Mouse (Mus musculus) limb, embryonic 14.5 days (tissue): ENCODE data around the gene Mycbpap. TPM values are rescaled to one million over a fixed set of nuclear protein-coding genes. Genes with fewer than 3 reads are reported as not detected.

ENCODE experiments used
- ATAC-seq: fragments of 200-750 bp; cut with Nextera tagmentation; 2 replicates; pipeline ENCODE4 v1.8.0; 2017; ENCODE audit warnings: low read depth, moderate number of reproducible peaks, moderate TSS enrichment; ENCODE audit not compliant: low FRiP score
- DNase-seq: peaks from one replicate; pipeline ENCODE4 v3.0.0-alpha.2; 2015; ENCODE audit warnings: low spot score
- H3K27ac ChIP-seq: fragments of 300-500 bp; sonication (generic); replicated peaks from 2 replicates; pipeline ENCODE4 v1.5.1; 2014; ENCODE audit warnings: low read depth, mild to moderate bottlenecking, low read length, moderate library complexity, mixed read lengths
- H3K27me3 ChIP-seq: fragments of 300-500 bp; sonication (generic); 2 replicates; pipeline ENCODE4 v1.6.1; 2014; ENCODE audit warnings: low read length, mixed read lengths; ENCODE audit not compliant: control insufficient read depth, insufficient read depth
- H3K36me3 ChIP-seq: fragments of 300-500 bp; sonication (generic); 2 replicates; pipeline ENCODE4 v1.6.1; 2014; ENCODE audit warnings: mild to moderate bottlenecking, low read length, moderate library complexity, mixed read lengths; ENCODE audit not compliant: control insufficient read depth, insufficient read depth
- H3K4me1 ChIP-seq: fragments of 300-500 bp; sonication (generic); 2 replicates; pipeline ENCODE4 v1.6.1; 2014; ENCODE audit warnings: antibody characterized with exemption, low read length, mixed read lengths; ENCODE audit not compliant: control insufficient read depth, insufficient read depth
- H3K4me2 ChIP-seq: fragments of 300-500 bp; sonication (generic); replicated peaks from 2 replicates; pipeline ENCODE4 v1.6.1; 2014; ENCODE audit warnings: low read depth, mild to moderate bottlenecking, low read length, moderate library complexity; ENCODE audit not compliant: severe bottlenecking
- H3K4me3 ChIP-seq: fragments of 300-500 bp; sonication (generic); replicated peaks from 2 replicates; pipeline ENCODE4 v1.5.1; 2014; ENCODE audit warnings: low read length
- H3K9ac ChIP-seq: fragments of 300-500 bp; sonication (generic); 2 replicates; pipeline ENCODE4 v1.6.1; 2014; ENCODE audit warnings: mild to moderate bottlenecking, low read depth, low read length, moderate library complexity; ENCODE audit not compliant: severe bottlenecking
- H3K9me3 ChIP-seq: fragments of 300-500 bp; sonication (generic); 2 replicates; pipeline ENCODE4 v1.6.1; 2016; ENCODE audit warnings: low read length; ENCODE audit not compliant: control insufficient read depth
- POLR2A ChIP-seq: fragments of 200-500 bp; IDR thresholded peaks from 2 replicates; pipeline ENCODE4 v1.8.0; 2012; ENCODE audit warnings: inconsistent platforms, mild to moderate bottlenecking, moderate library complexity, borderline replicate concordance; ENCODE audit not compliant: insufficient read depth, insufficient read length; ENCODE audit errors: extremely low read depth
- WGBS: fragments of 180-500 bp; shearing (Covaris S2); extraction: QIAGEN DNeasy Blood & Tissue Kit; methylation state at CpG from one replicate; pipeline ENCODE4 v1.1.7; 2014; 5-methylcytosine and 5-hydroxymethylcytosine counted together
- polyA plus RNA-seq, 2 experiments: library from polyadenylated mRNA; depleted of rRNA in 1 of 2; stranded (reverse) in 1 of 2; unstranded in 1 of 2; fragments of >200 nt; fragmentation: Nextera tagmentation in 1 of 2; extraction: Ambion mirVana in 1 of 2; gene quantifications; 2 replicates each; pipeline versions ENCODE4 v1.2.1 to v1.2.3; 2012 to 2014

Gene Mycbpap
- polyA plus RNA-seq (2012; rRNA removed) = 2.5 and 2.6 TPM in 2 replicates
- 1.2 and 1.5 TPM in 2 replicates for polyA plus RNA-seq (2014; fragmentation: Nextera tagmentation; extraction: Ambion mirVana)

GRCm38 (mm10) chr11:94521219-94521843 lies at the start of gene Mycbpap:
Gene Mycbpap, minus strand, starts transcription at chr11:94521742.
- peak within 1 kb of the TSS; percentile 65 for H3K9ac ChIP-seq
- no peak within 1 kb of the TSS for H3K27ac ChIP-seq
- 1% methylated on average over 42 of the region's 42 CpGs for WGBS
- H3K4me3 ChIP-seq = peak within 1 kb of the TSS; percentile 49
- DNase-seq (peak; percentile 23), ATAC-seq (peak; percentile 80)
- TF ChIP-seq POLR2A = no peak
- H3K36me3 ChIP-seq = no peaks in the 10 kb centered on the region
- H3K27me3 ChIP-seq = no peaks in the 10 kb centered on the region
- peak within 1 kb of the TSS; percentile 94 for H3K4me2 ChIP-seq
- H3K9me3 ChIP-seq = no peaks in the 10 kb centered on the region
- H3K4me1 ChIP-seq = peaks cover 9% of the 10 kb centered on the region; the same call in 1 of the 2 replicates

- H3K27ac ChIP-seq = no peak overlapping the region
Measured at GRCm38 (mm10) chr11:94570612-94571011, 49.1 kb upstream of the Mycbpap start.

GRCm38 (mm10) chr11:94567326-94567725 lies 45.8 kb upstream of the Mycbpap start:
- peaks cover 26% of the 10 kb centered on the region; the same call in 1 of the 2 replicates for H3K36me3 ChIP-seq
- no peaks in the 10 kb centered on the region for H3K9me3 ChIP-seq
- H3K9ac ChIP-seq = no peak overlapping the region
- peaks cover 15% of the 10 kb centered on the region; the same call in 1 of the 2 replicates for H3K27me3 ChIP-seq
- DNase-seq (no peak), ATAC-seq (no peak)
- no peak overlapping the region for H3K4me2 ChIP-seq
- H3K4me3 ChIP-seq = no peak overlapping the region
- peaks cover 13% of the 10 kb centered on the region; the same call in 1 of the 2 replicates for H3K4me1 ChIP-seq
- no peak overlapping the region for H3K27ac ChIP-seq
- TF ChIP-seq POLR2A = no peak
- WGBS = 89% methylated on average over 7 of the region's 7 CpGs

More at GRCm38 (mm10) chr11:94570612-94571011, 49.1 kb upstream of the Mycbpap start:
- ATAC-seq (no peak), DNase-seq (no peak)
- Histone ChIP-seq H3K9ac (no peak overlapping the region), H3K9me3 (no peaks in the 10 kb centered on the region), H3K36me3 (peaks cover 26% of the 10 kb centered on the region; the same call in 1 of the 2 replicates), H3K27me3 (0 out of 2 replicates have a peak, but pooled peaks cover under 1% of the 10 kb centered on the region), H3K4me3 (no peak overlapping the region), H3K4me2 (no peak overlapping the region), H3K4me1 (no peaks in the 10 kb centered on the region)
- 66% methylated on average over 9 of the region's 9 CpGs for WGBS
- no peak for TF ChIP-seq POLR2A

GRCm38 (mm10) chr11:94566534-94566933 lies 45.0 kb upstream of the Mycbpap start:
- H3K4me3 ChIP-seq = peak overlapping the region; percentile 29
- H3K4me2 ChIP-seq = peak overlapping the region; percentile 47
- DNase-seq = no peak
- WGBS = 83% methylated on average over 6 of the region's 6 CpGs
- peaks cover 26% of the 10 kb centered on the region; the same call in 1 of the 2 replicates for H3K36me3 ChIP-seq
- H3K4me1 ChIP-seq = peaks cover 13% of the 10 kb centered on the region; the same call in 1 of the 2 replicates
- ATAC-seq = no peak
- H3K27me3 ChIP-seq = peaks cover 15% of the 10 kb centered on the region; the same call in 1 of the 2 replicates
- H3K27ac ChIP-seq = no peak overlapping the region; the same call in 1 of the 2 replicates
- H3K9ac ChIP-seq = peak overlapping the region; percentile 36; the same call in 1 of the 2 replicates
- H3K9me3 ChIP-seq = no peaks in the 10 kb centered on the region
- no peak for TF ChIP-seq POLR2A

GRCm38 (mm10) chr11:94565151-94565479 lies 43.6 kb upstream of the Mycbpap start:
- TF ChIP-seq POLR2A = no peak
- WGBS = 11% methylated on average over 16 of the region's 16 CpGs
- ATAC-seq = no peak

More at GRCm38 (mm10) chr11:94565151-94565479, 43.6 kb upstream of the Mycbpap start:
- Histone ChIP-seq H3K27ac (0 out of 2 replicates have a peak overlapping the region, but pooled peaks have one; percentile 50), H3K4me2 (peak overlapping the region; percentile 47), H3K9me3 (no peaks in the 10 kb centered on the region), H3K9ac (peak overlapping the region; percentile 38; the same call in 1 of the 2 replicates), H3K4me1 (peaks cover 13% of the 10 kb centered on the region; the same call in 1 of the 2 replicates), H3K27me3 (peaks cover 15% of the 10 kb centered on the region; the same call in 1 of the 2 replicates), H3K36me3 (peaks cover 19% of the 10 kb centered on the region; the same call in 1 of the 2 replicates), H3K4me3 (peak overlapping the region; percentile 29)
- no peak for DNase-seq
